Mouse (Mus musculus): Measurements from ENCODE around the gene Nfkbib. TPM values are rescaled to one million over a fixed set of nuclear protein-coding genes. Genes with fewer than 3 reads are reported as not detected.
A peak's percentile ranks its signal among the peaks of the same experiment; 100 is the strongest.

The Nfkbib gene
- polyA plus RNA-seq, 1 experiment, result not detected

GRCm38 (mm10) chr7:28740949-28741348 is 26.4 kb downstream of the Nfkbib start:
- WGBS, result 24% methylated on average over 9 of the region's 9 CpGs
- H3K4me1 ChIP-seq (ENCODE audit: control insufficient read depth, insufficient read depth, low read length), result peaks cover 9% of the 10 kb centered on the region; the same call in 1 of the 2 replicates
- no peak for TF ChIP-seq CTCF (IDR thresholded peaks at IDR 0.05; ENCODE audit: insufficient read depth, low read depth, low read length)
- TF ChIP-seq POLR2A (IDR thresholded peaks at IDR 0.05; ENCODE audit: insufficient read depth, low read depth, low read length), result no peak
- peak overlapping the region; percentile 57 for H3K27ac ChIP-seq (ENCODE audit: insufficient read depth, low read depth, low read length)
- peak overlapping the region; percentile 65 for H3K4me3 ChIP-seq (ENCODE audit: insufficient read depth, low read depth, low read length)

GRCm38 (mm10) chr7:28739829-28740228 is 27.5 kb downstream of the Nfkbib start:
- Histone ChIP-seq H3K4me3 (ENCODE audit: insufficient read depth, low read depth, low read length) (no peak overlapping the region), H3K4me1 (ENCODE audit: control insufficient read depth, insufficient read depth, low read length) (peaks cover 9% of the 10 kb centered on the region; the same call in 1 of the 2 replicates), H3K27ac (ENCODE audit: insufficient read depth, low read depth, low read length) (no peak overlapping the region)
- TF ChIP-seq CTCF (IDR thresholded peaks at IDR 0.05; ENCODE audit: insufficient read depth, low read depth, low read length), result no peak
- TF ChIP-seq POLR2A (IDR thresholded peaks at IDR 0.05; ENCODE audit: insufficient read depth, low read depth, low read length), result no peak
- 95% methylated on average over 21 of the region's 21 CpGs for WGBS

- Histone ChIP-seq H3K4me1 (ENCODE audit: control insufficient read depth, insufficient read depth, low read length) (peaks cover 21% of the 10 kb centered on the region), H3K27ac (ENCODE audit: insufficient read depth, low read depth, low read length) (no peak overlapping the region), H3K4me3 (ENCODE audit: insufficient read depth, low read depth, low read length) (no peak overlapping the region)
- WGBS, result 84% methylated on average over 6 of the region's 6 CpGs
- TF ChIP-seq POLR2A (IDR thresholded peaks at IDR 0.05; ENCODE audit: insufficient read depth, low read depth, low read length), result no peak
- TF ChIP-seq CTCF (IDR thresholded peaks at IDR 0.05; ENCODE audit: insufficient read depth, low read depth, low read length), result no peak
Observed at GRCm38 (mm10) chr7:28735701-28736100, 31.6 kb downstream of the Nfkbib start.

GRCm38 (mm10) chr7:28733211-28733610 is 34.1 kb downstream of the Nfkbib start:
- TF ChIP-seq CTCF (IDR thresholded peaks at IDR 0.05; ENCODE audit: insufficient read depth, low read depth, low read length) (no peak), POLR2A (IDR thresholded peaks at IDR 0.05; ENCODE audit: insufficient read depth, low read depth, low read length) (no peak)
- Histone ChIP-seq H3K27ac (ENCODE audit: insufficient read depth, low read depth, low read length) (no peak overlapping the region), H3K4me1 (ENCODE audit: control insufficient read depth, insufficient read depth, low read length) (peaks cover 12% of the 10 kb centered on the region), H3K4me3 (ENCODE audit: insufficient read depth, low read depth, low read length) (peak overlapping the region; percentile 44)
- WGBS, result 12% methylated on average over 11 of the region's 11 CpGs

- H3K4me3 ChIP-seq (ENCODE audit: insufficient read depth, low read depth, low read length), result peak overlapping the region; percentile 44
- 5% methylated on average over 58 of the region's 58 CpGs for WGBS
- TF ChIP-seq CTCF (IDR thresholded peaks at IDR 0.05; ENCODE audit: insufficient read depth, low read depth, low read length) (no peak), POLR2A (IDR thresholded peaks at IDR 0.05; ENCODE audit: insufficient read depth, low read depth, low read length) (0 out of 2 replicates have a peak, but pooled peaks have one; percentile 20)
- peaks cover 14% of the 10 kb centered on the region for H3K4me1 ChIP-seq (ENCODE audit: control insufficient read depth, insufficient read depth, low read length)
- H3K27ac ChIP-seq (ENCODE audit: insufficient read depth, low read depth, low read length), result no peak overlapping the region
Observed at GRCm38 (mm10) chr7:28732341-28733142, 34.8 kb downstream of the Nfkbib start.

- H3K27ac ChIP-seq (ENCODE audit: insufficient read depth, low read depth, low read length), result no peak overlapping the region
- 42% methylated on average over 10 of the region's 10 CpGs for WGBS
- peaks cover 12% of the 10 kb centered on the region for H3K4me1 ChIP-seq (ENCODE audit: control insufficient read depth, insufficient read depth, low read length)
- TF ChIP-seq POLR2A (IDR thresholded peaks at IDR 0.05; ENCODE audit: insufficient read depth, low read depth, low read length) (no peak), CTCF (IDR thresholded peaks at IDR 0.05; ENCODE audit: insufficient read depth, low read depth, low read length) (no peak)
- no peak overlapping the region for H3K4me3 ChIP-seq (ENCODE audit: insufficient read depth, low read depth, low read length)
Observed at GRCm38 (mm10) chr7:28727649-28728340, 39.5 kb downstream of the Nfkbib start.

- WGBS, result 3% methylated on average over 14 of the region's 14 CpGs
- Histone ChIP-seq H3K27ac (ENCODE audit: insufficient read depth, low read depth, low read length) (no peak overlapping the region), H3K4me3 (ENCODE audit: insufficient read depth, low read depth, low read length) (0 out of 2 replicates have a peak overlapping the region, but pooled peaks have one; percentile 7)
Observed at GRCm38 (mm10) chr7:28726600-28726999, 40.7 kb downstream of the Nfkbib start.

GRCm38 (mm10) chr7:28724613-28725012 is 42.7 kb downstream of the Nfkbib start:
- no peak overlapping the region for H3K27ac ChIP-seq (ENCODE audit: insufficient read depth, low read depth, low read length)
- 97% methylated on average over 2 of the region's 2 CpGs for WGBS
- peaks cover 6% of the 10 kb centered on the region for H3K4me1 ChIP-seq (ENCODE audit: control insufficient read depth, insufficient read depth, low read length)
- TF ChIP-seq POLR2A (IDR thresholded peaks at IDR 0.05; ENCODE audit: insufficient read depth, low read depth, low read length) (no peak), CTCF (IDR thresholded peaks at IDR 0.05; ENCODE audit: insufficient read depth, low read depth, low read length) (no peak)
- no peak overlapping the region for H3K4me3 ChIP-seq (ENCODE audit: insufficient read depth, low read depth, low read length)

More at GRCm38 (mm10) chr7:28726600-28726999, 40.7 kb downstream of the Nfkbib start:
- TF ChIP-seq POLR2A (IDR thresholded peaks at IDR 0.05; ENCODE audit: insufficient read depth, low read depth, low read length) (no peak), CTCF (IDR thresholded peaks at IDR 0.05; ENCODE audit: insufficient read depth, low read depth, low read length) (peak; percentile 85)
- H3K4me1 ChIP-seq (ENCODE audit: control insufficient read depth, insufficient read depth, low read length), result peaks cover 6% of the 10 kb centered on the region

GRCm38 (mm10) chr7:28722079-28722478 is 45.2 kb downstream of the Nfkbib start:
- Histone ChIP-seq H3K4me1 (ENCODE audit: control insufficient read depth, insufficient read depth, low read length) (peaks cover 2% of the 10 kb centered on the region; the same call in 1 of the 2 replicates), H3K4me3 (ENCODE audit: insufficient read depth, low read depth, low read length) (no peak overlapping the region), H3K27ac (ENCODE audit: insufficient read depth, low read depth, low read length) (no peak overlapping the region)
- no peak for TF ChIP-seq CTCF (IDR thresholded peaks at IDR 0.05; ENCODE audit: insufficient read depth, low read depth, low read length)
- TF ChIP-seq POLR2A (IDR thresholded peaks at IDR 0.05; ENCODE audit: insufficient read depth, low read depth, low read length), result no peak
- WGBS, result 93% methylated on average over 7 of the region's 7 CpGs

Measured in olfactory bulb, adult 2 months (tissue).